Comparison of ENCODE assay signal across 19 mouse cellular contexts in the genomic region with DNA sequence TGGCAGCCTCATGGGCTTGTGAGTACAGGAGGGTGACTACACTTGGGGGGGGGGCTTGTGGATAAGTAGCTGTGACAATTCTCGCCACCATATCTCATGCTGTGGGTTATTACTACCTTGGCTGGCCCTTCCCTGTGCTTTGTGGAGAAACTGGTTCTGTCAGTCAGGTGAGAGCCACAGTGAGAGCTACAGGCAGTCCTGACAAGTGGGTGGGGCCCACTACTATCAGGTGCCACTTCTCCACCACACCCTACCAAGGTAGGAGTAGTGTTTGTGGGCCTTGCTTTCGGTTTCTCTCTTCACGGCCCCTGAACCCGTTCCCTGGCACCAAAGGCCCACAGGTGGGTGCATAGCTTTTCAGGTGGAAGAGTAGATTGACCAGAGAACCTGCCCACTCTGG. TPM values are rescaled to one million over a fixed set of nuclear protein-coding genes. Genes with fewer than 3 reads are reported as not detected.
DNase-seq lines count a peak whose midpoint lies in the region; ATAC-seq and TF ChIP-seq lines count a peak whose summit lies in the region.
"Had no signal": no experiment of that assay in that cellular context is flagged by ENCODE, and none has a peak within 500 bp of the region (broad histone marks: within the 10 kb centered on the region; RNA-seq: fewer than 3 reads in every experiment).

No protein-coding gene starts in this region.

- H3K9ac ChIP-seq in limb, embryonic 14.5 days (ENCODE audit: low read depth, low read length, severe bottlenecking) = no peak overlapping the region
- peak overlapping the region; percentile 26; the same call in 1 of the 2 replicates for H3K9ac ChIP-seq in intestine, postnatal 0 days (ENCODE audit: low read depth, low read length)
- no peak overlapping the region for H3K9ac ChIP-seq in lung, embryonic 15.5 days
- H3K9ac ChIP-seq in stomach, embryonic 16.5 days (ENCODE audit: low read length) = peak overlapping the region; percentile 60
- H3K9ac ChIP-seq in hindbrain, embryonic 14.5 days = no peak overlapping the region
- H3K9ac ChIP-seq: heart, embryonic 13.5 days; neural tube, embryonic 15.5 days had no signal

- no peaks in the 10 kb centered on the region for H3K4me1 ChIP-seq in limb, embryonic 14.5 days (ENCODE audit: control insufficient read depth, insufficient read depth, low read length)
- H3K4me1 ChIP-seq in limb, embryonic 10.5 days = peaks cover 5% of the 10 kb centered on the region; the same call in 1 of the 2 replicates
- no peaks in the 10 kb centered on the region; the same call in 1 of the 2 replicates for H3K4me1 ChIP-seq in intestine, postnatal 0 days (replicated peaks; ENCODE audit: control insufficient read depth, insufficient read depth, low read length)
- H3K4me1 ChIP-seq in lung, embryonic 15.5 days = peaks cover 23% of the 10 kb centered on the region
- H3K4me1 ChIP-seq in stomach, embryonic 16.5 days (ENCODE audit: control insufficient read depth, insufficient read depth, low read length) = peaks cover 20% of the 10 kb centered on the region; the same call in 1 of the 2 replicates
- no peaks in the 10 kb centered on the region for H3K4me1 ChIP-seq in hindbrain, embryonic 14.5 days (replicated peaks; ENCODE audit: control insufficient read depth, insufficient read depth, low read length)
- H3K4me1 ChIP-seq: neural tube, embryonic 15.5 days had no signal

- TF ChIP-seq POLR2A in limb, embryonic 14.5 days (IDR thresholded peaks at IDR 0.05; ENCODE audit: borderline replicate concordance, extremely low read depth, insufficient read depth, insufficient read length) = no peak

- H3K4me2 ChIP-seq in limb, embryonic 14.5 days (replicated peaks; ENCODE audit: low read depth, low read length, severe bottlenecking) = no peak overlapping the region
- peak overlapping the region; percentile 60 for H3K4me2 ChIP-seq in intestine, postnatal 0 days (replicated peaks; ENCODE audit: low read depth)
- peak overlapping the region; percentile 50 for H3K4me2 ChIP-seq in lung, embryonic 15.5 days
- H3K4me2 ChIP-seq in stomach, embryonic 16.5 days (ENCODE audit: low read depth, low read length) = peak overlapping the region; percentile 52
- no peak overlapping the region for H3K4me2 ChIP-seq in hindbrain, embryonic 14.5 days (replicated peaks)
- H3K4me2 ChIP-seq: heart, embryonic 13.5 days; neural tube, embryonic 15.5 days had no signal

- ATAC-seq in limb, embryonic 14.5 days (ENCODE audit: low FRiP score, low read depth) = no peak
- ATAC-seq in intestine, postnatal 0 days = peak; percentile 96
- ATAC-seq in lung, embryonic 15.5 days (ENCODE audit: borderline replicate concordance, extremely low read depth, low FRiP score, low TSS enrichment) = peak; percentile 84
- ATAC-seq in stomach, embryonic 16.5 days (ENCODE audit: insufficient read depth, low FRiP score) = peak; percentile 94
- no peak for ATAC-seq in hindbrain, embryonic 14.5 days (ENCODE audit: low FRiP score)
- ATAC-seq: CD4-positive, CD25-positive, alpha-beta regulatory T cell, adult 4 months; forebrain, embryonic 16.5 days; hindbrain, embryonic 16.5 days had no signal

- no peaks in the 10 kb centered on the region for H3K9me3 ChIP-seq in limb, embryonic 14.5 days (ENCODE audit: control insufficient read depth, low read length)
- H3K9me3 ChIP-seq in limb, embryonic 10.5 days (replicated peaks) = no peaks in the 10 kb centered on the region
- H3K9me3 ChIP-seq in intestine, postnatal 0 days (ENCODE audit: control insufficient read depth) = no peaks in the 10 kb centered on the region
- no peaks in the 10 kb centered on the region for H3K9me3 ChIP-seq in lung, embryonic 15.5 days
- no peaks in the 10 kb centered on the region for H3K9me3 ChIP-seq in stomach, embryonic 16.5 days (replicated peaks; ENCODE audit: control insufficient read depth, low read length)
- no peaks in the 10 kb centered on the region for H3K9me3 ChIP-seq in hindbrain, embryonic 14.5 days (ENCODE audit: control insufficient read depth, low read length)
- H3K9me3 ChIP-seq: heart, embryonic 13.5 days; megakaryocyte, embryonic 14.5 days; neural tube, embryonic 15.5 days had no signal

- 80% methylated on average over 4 of the region's 4 CpGs for WGBS in limb, embryonic 14.5 days
- 88% methylated on average over 4 of the region's 4 CpGs for WGBS in limb, embryonic 10.5 days
- WGBS in intestine, postnatal 0 days = 36% methylated on average over 4 of the region's 4 CpGs
- 56% methylated on average over 4 of the region's 4 CpGs for WGBS in lung, embryonic 15.5 days
- WGBS in stomach, embryonic 16.5 days = 58% methylated on average over 4 of the region's 4 CpGs
- 89% methylated on average over 4 of the region's 4 CpGs for WGBS in hindbrain, embryonic 14.5 days

- intact Hi-C loops in left cerebral cortex, postnatal 10 days (cut with DNase I) = no loop called here

- TF ChIP-seq CTCF in intestine, postnatal 0 days (IDR thresholded peaks at IDR 0.05; ENCODE audit: low read depth) = no peak

- H3K27me3 ChIP-seq in limb, embryonic 14.5 days (ENCODE audit: control insufficient read depth, insufficient read depth, low read length) = no peaks in the 10 kb centered on the region
- no peaks in the 10 kb centered on the region for H3K27me3 ChIP-seq in limb, embryonic 10.5 days (ENCODE audit: low read depth, poor library complexity, severe bottlenecking)
- H3K27me3 ChIP-seq in intestine, postnatal 0 days (replicated peaks; ENCODE audit: control insufficient read depth, insufficient read depth, low read length) = no peaks in the 10 kb centered on the region
- H3K27me3 ChIP-seq in lung, embryonic 15.5 days = no peaks in the 10 kb centered on the region
- H3K27me3 ChIP-seq in stomach, embryonic 16.5 days (ENCODE audit: control insufficient read depth, insufficient read depth, low read length) = no peaks in the 10 kb centered on the region
- H3K27me3 ChIP-seq in hindbrain, embryonic 14.5 days (ENCODE audit: control insufficient read depth, insufficient read depth, low read length) = no peaks in the 10 kb centered on the region
- H3K27me3 ChIP-seq: heart, embryonic 13.5 days; neural tube, embryonic 15.5 days had no signal

- H3K4me3 ChIP-seq in limb, embryonic 14.5 days (replicated peaks; ENCODE audit: low read length) = no peak overlapping the region
- H3K4me3 ChIP-seq in limb, embryonic 10.5 days = no peak overlapping the region
- H3K4me3 ChIP-seq in intestine, postnatal 0 days (ENCODE audit: low read depth, low read length) = peak overlapping the region; percentile 30; the same call in 1 of the 2 replicates
- H3K4me3 ChIP-seq in lung, embryonic 15.5 days = peak overlapping the region; percentile 19; the same call in 1 of the 2 replicates
- peak overlapping the region; percentile 32 for H3K4me3 ChIP-seq in stomach, embryonic 16.5 days (replicated peaks; ENCODE audit: low read length)
- no peak overlapping the region for H3K4me3 ChIP-seq in hindbrain, embryonic 14.5 days (replicated peaks; ENCODE audit: low read length)
- H3K4me3 ChIP-seq: heart, embryonic 13.5 days; megakaryocyte, embryonic 14.5 days; neural tube, embryonic 15.5 days had no signal

- H3K27ac ChIP-seq in limb, embryonic 14.5 days (replicated peaks; ENCODE audit: low read depth, low read length) = no peak overlapping the region
- no peak overlapping the region for H3K27ac ChIP-seq in limb, embryonic 10.5 days
- peak overlapping the region; percentile 76 for H3K27ac ChIP-seq in intestine, postnatal 0 days (ENCODE audit: low read depth, low read length)
- H3K27ac ChIP-seq in lung, embryonic 15.5 days = peak overlapping the region; percentile 78
- peak overlapping the region; percentile 90 for H3K27ac ChIP-seq in stomach, embryonic 16.5 days (ENCODE audit: low read length)
- H3K27ac ChIP-seq in hindbrain, embryonic 14.5 days = no peak overlapping the region
- H3K27ac ChIP-seq: heart, embryonic 13.5 days; neural tube, embryonic 15.5 days had no signal

- DNase-seq in limb, embryonic 14.5 days (ENCODE audit: low spot score) = peak; percentile 40
- DNase-seq in limb, embryonic 10.5 days (ENCODE audit: low spot score) = no peak
- no peak for DNase-seq in hindbrain, embryonic 14.5 days (ENCODE audit: low spot score)
- DNase-seq in layer of hippocampus, adult 9-10 months (ENCODE audit: low spot score) = no peak
- DNase-seq in left cerebral cortex, postnatal 10 days (ENCODE audit: extremely low spot score in 1 of 2, low spot score in 2 of 2) = no peak
- DNase-seq: cerebellum, adult 9-11 months; liver; right cerebral cortex, adult 18-20 months had no signal

- H3K36me3 ChIP-seq in limb, embryonic 14.5 days (ENCODE audit: control insufficient read depth, insufficient read depth, low read length) = peaks cover 4% of the 10 kb centered on the region; the same call in 1 of the 2 replicates
- 0 out of 2 replicates have a peak, but pooled peaks cover 3% of the 10 kb centered on the region for H3K36me3 ChIP-seq in limb, embryonic 10.5 days
- no peaks in the 10 kb centered on the region for H3K36me3 ChIP-seq in intestine, postnatal 0 days (ENCODE audit: control insufficient read depth, insufficient read depth)
- H3K36me3 ChIP-seq in lung, embryonic 15.5 days = no peaks in the 10 kb centered on the region
- no peaks in the 10 kb centered on the region; the same call in 1 of the 2 replicates for H3K36me3 ChIP-seq in stomach, embryonic 16.5 days (ENCODE audit: control insufficient read depth, insufficient read depth, low read length)
- H3K36me3 ChIP-seq in hindbrain, embryonic 14.5 days (replicated peaks; ENCODE audit: control insufficient read depth, insufficient read depth) = no peaks in the 10 kb centered on the region
- H3K36me3 ChIP-seq: neural tube, embryonic 15.5 days had no signal

RNA-seq across cellular contexts. Expression of a gene that starts 32.9 kb away (rescaled TPM):
- 60.4 and 70.7 TPM in 2 replicates for polyA plus RNA-seq in limb, embryonic 14.5 days (2012; rRNA removed)
- polyA plus RNA-seq in limb, embryonic 14.5 days (2014; fragmentation: Nextera tagmentation; extraction: Ambion mirVana) = 51.3 and 52.4 TPM in 2 replicates
- 12.3 and 19.9 TPM in 2 replicates for polyA plus RNA-seq in limb, embryonic 10.5 days (2016; fragmentation: Nextera tagmentation; extraction: Ambion mirVana)
- polyA plus RNA-seq in intestine, postnatal 0 days (2015; fragmentation: Nextera tagmentation; extraction: Ambion mirVana) = 11.3 and 13.1 TPM in 2 replicates
- 39.5 and 43.3 TPM in 2 replicates for polyA plus RNA-seq in lung, embryonic 15.5 days (2015; fragmentation: Nextera tagmentation; extraction: Ambion mirVana)
- 43.5 and 52.2 TPM in 2 replicates for polyA plus RNA-seq in stomach, embryonic 16.5 days (2015; fragmentation: Nextera tagmentation; extraction: Ambion mirVana)
- polyA plus RNA-seq in hindbrain, embryonic 14.5 days (2014; fragmentation: Nextera tagmentation; extraction: Ambion mirVana) = 35.0 and 38.1 TPM in 2 replicates
- total RNA-seq in left cerebral cortex, postnatal 10 days (2021) = 10 to 100 TPM; 38.2 to 42.3 TPM

RNA-seq across cellular contexts. Expression of a gene that starts 38.2 kb away (rescaled TPM):
- polyA plus RNA-seq in limb, embryonic 14.5 days (2012; rRNA removed) = 5.5 TPM in 2 replicates
- 2.8 and 3.2 TPM in 2 replicates for polyA plus RNA-seq in limb, embryonic 14.5 days (2014; fragmentation: Nextera tagmentation; extraction: Ambion mirVana)
- 0.25 TPM in 1 of 2 replicates, not detected in the other for polyA plus RNA-seq in limb, embryonic 10.5 days (2016; fragmentation: Nextera tagmentation; extraction: Ambion mirVana)
- 5.1 and 6.3 TPM in 2 replicates for polyA plus RNA-seq in intestine, postnatal 0 days (2015; fragmentation: Nextera tagmentation; extraction: Ambion mirVana)
- polyA plus RNA-seq in lung, embryonic 15.5 days (2015; fragmentation: Nextera tagmentation; extraction: Ambion mirVana) = 1.1 and 1.2 TPM in 2 replicates
- polyA plus RNA-seq in stomach, embryonic 16.5 days (2015; fragmentation: Nextera tagmentation; extraction: Ambion mirVana) = 3.5 and 4.6 TPM in 2 replicates
- 0.64 and 0.80 TPM in 2 replicates for polyA plus RNA-seq in hindbrain, embryonic 14.5 days (2014; fragmentation: Nextera tagmentation; extraction: Ambion mirVana)
- 1 to 10 TPM in 1 of 2 experiments, under 1 TPM in 1; 0.53 to 1.2 TPM for total RNA-seq in left cerebral cortex, postnatal 10 days (2021)
- total RNA-seq: monocyte, adult 5-6 weeks had no signal

RNA-seq across cellular contexts. Expression of a gene that starts 43.0 kb away (rescaled TPM):
- polyA plus RNA-seq in limb, embryonic 14.5 days (2012; rRNA removed) = not detected in 2 replicates
- polyA plus RNA-seq in limb, embryonic 14.5 days (2014; fragmentation: Nextera tagmentation; extraction: Ambion mirVana) = not detected in 2 replicates
- polyA plus RNA-seq in limb, embryonic 10.5 days (2016; fragmentation: Nextera tagmentation; extraction: Ambion mirVana) = not detected in 2 replicates
- polyA plus RNA-seq in intestine, postnatal 0 days (2015; fragmentation: Nextera tagmentation; extraction: Ambion mirVana) = not detected in 2 replicates
- polyA plus RNA-seq in lung, embryonic 15.5 days (2015; fragmentation: Nextera tagmentation; extraction: Ambion mirVana) = not detected in 2 replicates
- polyA plus RNA-seq in stomach, embryonic 16.5 days (2015; fragmentation: Nextera tagmentation; extraction: Ambion mirVana) = not detected in 2 replicates
- polyA plus RNA-seq in hindbrain, embryonic 14.5 days (2014; fragmentation: Nextera tagmentation; extraction: Ambion mirVana) = not detected in 2 replicates
- not detected for total RNA-seq in left cerebral cortex, postnatal 10 days (2021)
- total RNA-seq: gastrocnemius, postnatal 4 days; monocyte, adult 5-6 weeks had no signal
- polyA plus RNA-seq: CD4-positive, CD25-positive, alpha-beta regulatory T cell, adult 4 months; forebrain, embryonic 16.5 days; heart, embryonic 13.5 days; hindbrain, embryonic 16.5 days; neural tube, embryonic 15.5 days had no signal

Comparison
In these comparisons a context has a peak if more than half of its experiments do, and no peak if none do; other contexts are left out.
1. ATAC-seq: peak in intestine, postnatal 0 days (single experiment), lung, embryonic 15.5 days (single experiment) and stomach, embryonic 16.5 days (single experiment); none in limb, embryonic 14.5 days (single experiment) and hindbrain, embryonic 14.5 days (single experiment).
2. H3K27ac ChIP-seq: peak in intestine, postnatal 0 days (single experiment), lung, embryonic 15.5 days (single experiment) and stomach, embryonic 16.5 days (single experiment); none in limb, embryonic 14.5 days (single experiment), limb, embryonic 10.5 days (single experiment) and hindbrain, embryonic 14.5 days (single experiment).
3. H3K4me2 ChIP-seq: peak in intestine, postnatal 0 days (single experiment), lung, embryonic 15.5 days (single experiment) and stomach, embryonic 16.5 days (single experiment); none in limb, embryonic 14.5 days (single experiment) and hindbrain, embryonic 14.5 days (single experiment).
4. H3K4me3 ChIP-seq: peak in intestine, postnatal 0 days (single experiment), lung, embryonic 15.5 days (single experiment) and stomach, embryonic 16.5 days (single experiment); none in limb, embryonic 14.5 days (single experiment), limb, embryonic 10.5 days (single experiment) and hindbrain, embryonic 14.5 days (single experiment).
5. H3K9ac ChIP-seq: peak in intestine, postnatal 0 days (single experiment) and stomach, embryonic 16.5 days (single experiment); none in limb, embryonic 14.5 days (single experiment), lung, embryonic 15.5 days (single experiment) and hindbrain, embryonic 14.5 days (single experiment).